Mouse (Mus musculus) liver, embryonic 13.5 days (tissue): ENCODE results near the gene Gpx1. TPM values are rescaled to one million over a fixed set of nuclear protein-coding genes. Genes with fewer than 3 reads are reported as not detected.

Source experiments
- ATAC-seq: fragments of 200-750 bp; cut with Nextera tagmentation; 2 replicates; pipeline ENCODE4 v1.8.0; 2017; ENCODE audit warnings: low read depth, mild to moderate bottlenecking, moderate number of reproducible peaks, moderate library complexity
- DNase-seq: peaks from one replicate; pipeline ENCODE4 v3.0.0; 2022
- H3K27ac ChIP-seq: fragments of 300-500 bp; sonication (generic); 2 replicates; pipeline ENCODE4 v1.5.1; 2015; ENCODE audit warnings: moderate library complexity, mild to moderate bottlenecking, inconsistent platforms
- H3K27me3 ChIP-seq: fragments of 300-500 bp; sonication (generic); 2 replicates; pipeline ENCODE4 v1.6.1; 2015; ENCODE audit warnings: mild to moderate bottlenecking, inconsistent platforms
- H3K36me3 ChIP-seq: fragments of 300-500 bp; sonication (generic); 2 replicates; pipeline ENCODE4 v1.6.1; 2015; ENCODE audit warnings: mild to moderate bottlenecking, inconsistent platforms
- H3K4me1 ChIP-seq: fragments of 300-500 bp; sonication (generic); replicated peaks from 2 replicates; pipeline ENCODE4 v1.6.1; 2015; ENCODE audit warnings: inconsistent platforms
- H3K4me2 ChIP-seq: fragments of 300-500 bp; sonication (generic); 2 replicates; pipeline ENCODE4 v1.6.1; 2015; ENCODE audit warnings: inconsistent platforms, mild to moderate bottlenecking, moderate library complexity
- H3K4me3 ChIP-seq: fragments of 300-500 bp; sonication (generic); replicated peaks from 2 replicates; pipeline ENCODE4 v1.5.1; 2015; ENCODE audit warnings: mild to moderate bottlenecking, inconsistent platforms
- H3K9ac ChIP-seq: fragments of 300-500 bp; sonication (generic); 2 replicates; pipeline ENCODE4 v1.6.1; 2015; ENCODE audit warnings: mild to moderate bottlenecking, inconsistent platforms
- H3K9me3 ChIP-seq: fragments of 300-500 bp; sonication (generic); replicated peaks from 2 replicates; pipeline ENCODE4 v1.6.1; 2016; ENCODE audit warnings: inconsistent platforms
- WGBS: fragments of 180-500 bp; shearing (Covaris S2); methylation state at CpG from one replicate; pipeline ENCODE4 v1.1.7; 2015; ENCODE audit not compliant: insufficient replicate concordance; 5-methylcytosine and 5-hydroxymethylcytosine counted together
- polyA plus RNA-seq: library from polyadenylated mRNA; unstranded; fragments of >200 nt; fragmentation: Nextera tagmentation; extraction: Ambion mirVana; gene quantifications from 2 replicates; pipeline ENCODE4 v1.2.1, GENCODE M21; 2015

Gene Gpx1
- polyA plus RNA-seq, 1 experiment from 2014 or later = 6,829 TPM

DNA sequence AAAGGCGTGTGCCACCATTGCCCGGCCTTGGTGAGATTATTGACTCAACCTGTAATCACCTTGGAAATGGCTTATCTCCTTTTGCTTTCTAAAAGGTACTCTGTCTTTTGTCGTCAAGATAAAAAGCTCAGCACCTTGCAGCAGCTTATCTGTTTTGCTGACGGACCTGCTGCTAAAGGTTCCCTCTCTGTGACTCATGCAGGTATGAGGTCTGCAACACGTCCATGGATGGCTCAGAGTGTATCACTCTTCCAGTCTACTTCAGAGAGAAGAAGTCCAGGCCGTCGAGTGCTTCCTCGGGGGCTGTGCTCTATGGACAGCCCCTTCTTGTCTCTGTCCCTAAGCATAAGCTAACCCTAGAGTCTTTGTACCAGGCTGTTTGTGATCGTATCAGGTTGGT is 39.5 kb downstream of the Gpx1 start:
- Histone ChIP-seq H3K9ac (no peak overlapping the region), H3K27ac (no peak overlapping the region), H3K4me3 (no peak overlapping the region), H3K4me1 (no peaks in the 10 kb centered on the region), H3K4me2 (no peak overlapping the region), H3K27me3 (no peaks in the 10 kb centered on the region), H3K36me3 (peaks cover 93% of the 10 kb centered on the region), H3K9me3 (no peaks in the 10 kb centered on the region)
- WGBS = 75% methylated on average over 9 of the region's 9 CpGs
- DNase-seq (no peak), ATAC-seq (no peak)

GRCm38 (mm10) chr9:108378736-108379135 is 40.0 kb downstream of the Gpx1 start:
- Histone ChIP-seq H3K4me3 (no peak overlapping the region), H3K4me1 (no peaks in the 10 kb centered on the region), H3K4me2 (no peak overlapping the region), H3K36me3 (peaks cover 93% of the 10 kb centered on the region), H3K27me3 (no peaks in the 10 kb centered on the region), H3K9me3 (no peaks in the 10 kb centered on the region), H3K9ac (no peak overlapping the region), H3K27ac (no peak overlapping the region)
- WGBS = 87% methylated on average over 5 of the region's 5 CpGs
- ATAC-seq (no peak), DNase-seq (no peak)

- Histone ChIP-seq H3K36me3 (peaks cover 93% of the 10 kb centered on the region), H3K4me3 (no peak overlapping the region), H3K4me2 (no peak overlapping the region), H3K4me1 (no peaks in the 10 kb centered on the region), H3K9me3 (no peaks in the 10 kb centered on the region), H3K27ac (no peak overlapping the region), H3K9ac (no peak overlapping the region), H3K27me3 (no peaks in the 10 kb centered on the region)
- DNase-seq = no peak
- no peak for ATAC-seq
- 92% methylated on average over 4 of the region's 4 CpGs for WGBS
Observed at GRCm38 (mm10) chr9:108379294-108379693, 40.6 kb downstream of the Gpx1 start.

DNA sequence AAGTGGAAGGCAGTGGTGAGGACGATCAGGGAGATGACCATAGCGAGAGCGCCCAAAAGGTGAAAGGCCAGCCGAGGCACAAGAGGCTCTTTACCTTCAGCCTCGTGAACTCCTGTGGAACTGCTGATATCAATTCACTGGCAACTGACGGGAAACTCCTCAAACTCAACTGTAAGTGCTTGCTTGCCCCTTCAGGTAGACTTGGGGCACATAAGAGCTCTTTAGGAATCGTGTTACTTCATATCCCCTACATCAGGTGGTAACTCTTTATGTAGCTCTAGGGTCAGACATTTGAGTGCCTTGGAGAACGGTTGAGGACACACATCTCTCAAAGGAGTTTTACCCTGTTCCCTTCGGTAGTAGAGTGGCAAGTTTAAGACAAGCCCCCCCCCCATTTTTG is 42.7 kb downstream of the Gpx1 start:
- Histone ChIP-seq H3K27me3 (no peaks in the 10 kb centered on the region), H3K9ac (no peak overlapping the region), H3K27ac (no peak overlapping the region), H3K4me3 (no peak overlapping the region), H3K4me1 (no peaks in the 10 kb centered on the region), H3K4me2 (no peak overlapping the region), H3K36me3 (peaks cover 93% of the 10 kb centered on the region), H3K9me3 (no peaks in the 10 kb centered on the region)
- 90% methylated on average over 9 of the region's 9 CpGs for WGBS
- no peak for DNase-seq
- no peak for ATAC-seq

DNA sequence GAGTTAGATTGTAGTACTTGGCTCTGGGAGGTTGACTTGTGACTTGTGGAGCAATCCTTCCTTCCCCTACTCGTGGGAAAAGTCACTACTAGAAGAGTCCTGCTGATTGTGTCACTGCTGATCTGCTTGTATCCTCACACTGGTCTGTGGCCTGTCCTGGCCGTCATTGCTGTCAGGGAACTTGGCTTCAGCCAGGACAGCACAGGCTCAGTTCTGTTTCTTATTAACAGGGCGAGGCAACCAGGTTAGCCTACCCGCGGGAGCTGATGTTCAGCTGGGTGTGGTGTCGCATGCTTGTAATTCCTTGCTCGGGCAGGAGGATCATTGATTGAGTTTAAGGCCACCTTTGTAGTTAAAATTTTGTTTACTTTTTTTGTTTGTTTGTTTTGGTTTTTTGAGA is 46.3 kb downstream of the Gpx1 start:
- Histone ChIP-seq H3K9me3 (no peaks in the 10 kb centered on the region), H3K4me2 (no peak overlapping the region), H3K4me1 (no peaks in the 10 kb centered on the region), H3K9ac (no peak overlapping the region), H3K36me3 (peaks cover 95% of the 10 kb centered on the region), H3K4me3 (no peak overlapping the region), H3K27ac (no peak overlapping the region), H3K27me3 (no peaks in the 10 kb centered on the region)
- WGBS = 74% methylated on average over 7 of the region's 7 CpGs
- no peak for DNase-seq
- ATAC-seq = no peak

- WGBS = 92% methylated on average over 4 of the region's 4 CpGs
Observed at GRCm38 (mm10) chr9:108386816-108387215, 48.1 kb downstream of the Gpx1 start.

GRCm38 (mm10) chr9:108388601-108389000 is 49.9 kb downstream of the Gpx1 start:
- 89% methylated on average over 10 of the region's 10 CpGs for WGBS
- no peak overlapping the region for H3K4me3 ChIP-seq
- peaks cover 96% of the 10 kb centered on the region for H3K36me3 ChIP-seq
- ATAC-seq (no peak), DNase-seq (no peak)
- no peak overlapping the region for H3K27ac ChIP-seq
- no peak overlapping the region for H3K4me2 ChIP-seq
- H3K4me1 ChIP-seq = no peaks in the 10 kb centered on the region
- no peak overlapping the region for H3K9ac ChIP-seq
- H3K27me3 ChIP-seq = no peaks in the 10 kb centered on the region
- no peaks in the 10 kb centered on the region for H3K9me3 ChIP-seq

More at GRCm38 (mm10) chr9:108386816-108387215, 48.1 kb downstream of the Gpx1 start:
- no peak for ATAC-seq
- DNase-seq = no peak
- Histone ChIP-seq H3K27me3 (no peaks in the 10 kb centered on the region), H3K4me2 (no peak overlapping the region), H3K36me3 (peaks cover 95% of the 10 kb centered on the region), H3K4me1 (no peaks in the 10 kb centered on the region), H3K9me3 (no peaks in the 10 kb centered on the region), H3K27ac (no peak overlapping the region), H3K9ac (no peak overlapping the region), H3K4me3 (no peak overlapping the region)

- H3K27me3 ChIP-seq = no peaks in the 10 kb centered on the region
- H3K36me3 ChIP-seq = peaks cover 92% of the 10 kb centered on the region
- no peak overlapping the region for H3K9ac ChIP-seq
- no peaks in the 10 kb centered on the region for H3K4me1 ChIP-seq
- no peak overlapping the region for H3K4me3 ChIP-seq
- 78% methylated on average over 6 of the region's 6 CpGs for WGBS
- no peak for ATAC-seq
- no peak overlapping the region for H3K27ac ChIP-seq
- no peak for DNase-seq
- H3K9me3 ChIP-seq = no peaks in the 10 kb centered on the region
- H3K4me2 ChIP-seq = no peak overlapping the region
Observed at GRCm38 (mm10) chr9:108389220-108389619, 50.5 kb downstream of the Gpx1 start.

Other genes starting within 250 kb of the Gpx1 start
- 176 and 195 TPM in 2 replicates for gene Apeh, start 244.3 kb upstream of the Gpx1 start, polyA plus RNA-seq
- gene Bsn, start 148.5 kb upstream of the Gpx1 start, polyA plus RNA-seq = 2.3 and 2.5 TPM in 2 replicates
- gene Dag1, start 74.9 kb upstream of the Gpx1 start, polyA plus RNA-seq = 12.7 and 17.8 TPM in 2 replicates
- gene Nicn1, start 48.5 kb upstream of the Gpx1 start, polyA plus RNA-seq = 4.7 and 5.6 TPM in 2 replicates
- gene Amt, start 42.0 kb upstream of the Gpx1 start, polyA plus RNA-seq = 14.0 and 14.1 TPM in 2 replicates
- gene Rhoa, start 32.8 kb upstream of the Gpx1 start, polyA plus RNA-seq = 235 and 296 TPM in 2 replicates
- gene Tcta, start 32.7 kb upstream of the Gpx1 start, polyA plus RNA-seq = 12.7 TPM in 2 replicates
- gene Usp4, start 8.9 kb downstream of the Gpx1 start, polyA plus RNA-seq = 67.0 and 71.0 TPM in 2 replicates
- 0.47 and 0.68 TPM in 2 replicates for gene 1700102P08Rik, start 53.9 kb downstream of the Gpx1 start, polyA plus RNA-seq
- gene Ccdc36, start 89.6 kb downstream of the Gpx1 start, polyA plus RNA-seq = 0.30 and 0.35 TPM in 2 replicates
- gene BC048562, start 97.6 kb downstream of the Gpx1 start, polyA plus RNA-seq = not detected in 2 replicates
- 23.5 and 26.0 TPM in 2 replicates for gene Ccdc71, start 121.6 kb downstream of the Gpx1 start, polyA plus RNA-seq
- gene Klhdc8b, start 122.7 kb downstream of the Gpx1 start, polyA plus RNA-seq = 12.3 and 12.8 TPM in 2 replicates
- gene Lamb2, start 140.8 kb downstream of the Gpx1 start, polyA plus RNA-seq = 5.3 and 6.4 TPM in 2 replicates
- gene Usp19, start 151.7 kb downstream of the Gpx1 start, polyA plus RNA-seq = 26.0 and 27.0 TPM in 2 replicates
- 63.1 and 66.1 TPM in 2 replicates for gene Qars, start 168.8 kb downstream of the Gpx1 start, polyA plus RNA-seq
- gene Qrich1, start 177.9 kb downstream of the Gpx1 start, polyA plus RNA-seq = 46.2 and 61.1 TPM in 2 replicates
- 153 and 166 TPM in 2 replicates for gene Impdh2, start 221.4 kb downstream of the Gpx1 start, polyA plus RNA-seq
- gene Ndufaf3, start 228.5 kb downstream of the Gpx1 start, polyA plus RNA-seq = 27.5 and 35.5 TPM in 2 replicates
- 40.5 and 43.2 TPM in 2 replicates for gene Dalrd3, start 231.0 kb downstream of the Gpx1 start, polyA plus RNA-seq
- gene Wdr6, start 239.8 kb downstream of the Gpx1 start, polyA plus RNA-seq = 16.4 and 18.3 TPM in 2 replicates